Mouse (Mus musculus) small intestine, adult 2 months (tissue): ENCODE results near the gene Ccdc194.

Experiments
- CTCF ChIP-seq: fragments of 200-500 bp; IDR thresholded peaks from 2 replicates; pipeline ENCODE4 v1.5.1; 2012; ENCODE audit warnings: low read depth, mild to moderate bottlenecking, control low read depth, inconsistent platforms, low read length, moderate library complexity, mixed read lengths; ENCODE audit not compliant: insufficient replicate concordance, insufficient read length; ENCODE audit errors: extremely low read depth
- POLR2A ChIP-seq: fragments of 200-500 bp; IDR thresholded peaks from 2 replicates; pipeline ENCODE4 v1.6.1; 2012; ENCODE audit warnings: low read depth, mild to moderate bottlenecking, control low read depth, inconsistent platforms, low read length, moderate library complexity

GRCm38 (mm10) chr8:71483932-71484331 is 41.6 kb downstream of the Ccdc194 start:
- TF ChIP-seq CTCF = no peak
- no peak for TF ChIP-seq POLR2A
